Mouse (Mus musculus): ENCODE results near the gene Hdgf.

DNA sequence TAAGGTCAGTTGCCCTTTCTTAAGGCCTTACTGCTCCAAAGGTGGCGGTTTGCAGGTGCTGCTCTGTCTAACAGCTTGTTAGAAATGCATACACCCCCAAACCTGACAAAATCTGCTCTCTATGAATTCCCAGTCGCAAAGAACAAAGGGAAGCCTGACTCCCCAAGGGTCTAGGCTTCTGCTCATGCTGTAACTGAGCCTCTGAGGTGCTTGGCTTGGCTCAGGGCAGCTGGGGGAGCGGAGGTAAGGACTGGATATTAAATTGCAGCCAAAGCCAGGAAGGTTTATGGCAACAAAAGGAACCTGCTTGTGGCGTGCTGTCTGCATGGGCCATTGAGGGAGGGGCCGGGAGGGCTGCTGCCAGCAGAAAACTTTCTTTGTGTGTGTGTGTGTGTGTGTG, 2.3 kb upstream of the Hdgf start:
- TF ChIP-seq CTCF (IDR thresholded peaks at IDR 0.05; ENCODE audit: borderline replicate concordance, control insufficient read depth, extremely low read depth, insufficient read depth, low read length, poor library complexity) (no peak), POLR2A (IDR thresholded peaks at IDR 0.05; ENCODE audit: control insufficient read depth, extremely low read depth, insufficient read depth, low read length, poor library complexity) (no peak)

Data from thymus, adult 2 months (tissue).